Mouse (Mus musculus) lung, postnatal 0 days (tissue): ENCODE measurements around the gene Slc38a6.

Experiments used
- CTCF ChIP-seq: IDR thresholded peaks from 2 replicates; pipeline ENCODE4 v1.5.1; 2016; ENCODE audit warnings: antibody characterized with exemption, mild to moderate bottlenecking
- EP300 ChIP-seq: IDR thresholded peaks from 2 replicates; pipeline ENCODE4 v1.6.1; 2016; ENCODE audit warnings: antibody characterized with exemption, mild to moderate bottlenecking, control low read depth

DNA sequence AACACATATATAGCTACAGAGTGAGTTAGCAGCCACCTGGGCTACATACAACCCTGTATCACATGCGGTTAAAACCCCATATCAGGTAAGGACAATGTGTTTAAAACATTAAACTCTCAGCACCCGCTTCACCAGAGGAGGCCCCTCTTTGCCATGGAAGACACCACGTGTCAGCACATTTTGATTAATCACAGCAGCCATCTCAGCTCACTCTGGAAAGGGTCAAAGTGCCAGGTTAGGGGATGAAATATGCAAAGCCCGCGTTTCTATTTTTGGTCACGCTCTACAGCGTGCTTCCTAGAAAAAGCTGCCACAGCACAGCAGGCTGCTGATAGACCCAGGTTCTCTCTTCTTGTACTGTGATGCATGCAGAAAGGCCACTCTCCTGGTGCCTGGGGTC, 94.9 kb downstream of the Slc38a6 start:
- TF ChIP-seq CTCF (no peak), EP300 (no peak)
